Mouse (Mus musculus) T-helper 1 cell (primary cell): ENCODE data around the gene Lhfpl2.

ENCODE experiments used
- in situ Hi-C: fragments of 300-600 bp; cut with MboI, MseI; formaldehyde crosslinking; loops from one replicate; pipeline ENCODE4 v1.15.1; 2025; ENCODE audit warnings: high pct_unique_total_duplicates

Gene Lhfpl2

GRCm38 (mm10) chr13:94211236-94212119 lies 153.9 kb downstream of the Lhfpl2 start:
- in situ Hi-C loops = no loop called here

GRCm38 (mm10) chr13:94212179-94212578 lies 154.6 kb downstream of the Lhfpl2 start:
- in situ Hi-C loops = no loop called here

GRCm38 (mm10) chr13:94212716-94213115 lies 155.1 kb downstream of the Lhfpl2 start:
- in situ Hi-C loops = no loop called here

GRCm38 (mm10) chr13:94223609-94224008 lies 166.0 kb downstream of the Lhfpl2 start:
- in situ Hi-C loops = no loop called here

GRCm38 (mm10) chr13:94224717-94225705 lies 167.4 kb downstream of the Lhfpl2 start:
- in situ Hi-C loops = no loop called here

GRCm38 (mm10) chr13:94231871-94232270 lies 174.3 kb downstream of the Lhfpl2 start:
- in situ Hi-C loops = no loop called here

GRCm38 (mm10) chr13:94239488-94239887 lies 181.9 kb downstream of the Lhfpl2 start:
- in situ Hi-C loops = no loop called here

GRCm38 (mm10) chr13:94240111-94240510 lies 182.5 kb downstream of the Lhfpl2 start:
- in situ Hi-C loops = no loop called here

- in situ Hi-C loops = no loop called here
Observed at GRCm38 (mm10) chr13:94240873-94241272, 183.3 kb downstream of the Lhfpl2 start.

- in situ Hi-C loops = no loop called here
Observed at GRCm38 (mm10) chr13:94241892-94242524, 184.4 kb downstream of the Lhfpl2 start.

- in situ Hi-C loops = no loop called here
Observed at GRCm38 (mm10) chr13:94242897-94243296, 185.3 kb downstream of the Lhfpl2 start.
